Mouse (Mus musculus) midbrain, postnatal 0 days (tissue): ENCODE measurements around the gene Ube2s. TPM values are rescaled to one million over a fixed set of nuclear protein-coding genes. Genes with fewer than 3 reads are reported as not detected.
A peak's percentile ranks its signal among the peaks of the same experiment; 100 is the strongest.
"Not testable (repeated sequence)": the region's sequence is repeated elsewhere in the genome, so short reads cannot be mapped to it uniquely, and the experiment has no call there.

Experiments used
- ATAC-seq: fragments of 200-750 bp; cut with Nextera tagmentation; 2 replicates; pipeline ENCODE4 v1.8.0; 2017; ENCODE audit warnings: moderate number of reproducible peaks, mild to moderate bottlenecking, moderate TSS enrichment, moderate library complexity; ENCODE audit not compliant: low FRiP score
- DNase-seq: peaks from one replicate; pipeline ENCODE4 v3.0.0-alpha.2; 2015; ENCODE audit warnings: low spot score
- H3K27ac ChIP-seq: fragments of 300-500 bp; sonication (generic); 2 replicates; pipeline ENCODE4 v1.5.1; 2014; ENCODE audit warnings: low read depth, mild to moderate bottlenecking, low read length, mixed read lengths
- H3K27me3 ChIP-seq: fragments of 300-500 bp; sonication (generic); 2 replicates; pipeline ENCODE4 v1.6.1; 2014; ENCODE audit warnings: low read length, control low read depth, mixed read lengths; ENCODE audit not compliant: insufficient read depth
- H3K36me3 ChIP-seq: fragments of 300-500 bp; sonication (generic); 2 replicates; pipeline ENCODE4 v1.6.1; 2014; ENCODE audit warnings: low read length, control low read depth, mixed read lengths; ENCODE audit not compliant: insufficient read depth
- H3K4me1 ChIP-seq: fragments of 300-500 bp; sonication (generic); 2 replicates; pipeline ENCODE4 v1.6.1; 2014; ENCODE audit warnings: mild to moderate bottlenecking, control low read depth, antibody characterized with exemption, low read length, mixed read lengths; ENCODE audit not compliant: insufficient read depth
- H3K4me2 ChIP-seq: fragments of 300-500 bp; sonication (generic); 2 replicates; pipeline ENCODE4 v1.6.1; 2014; ENCODE audit warnings: low read depth, mild to moderate bottlenecking, low read length, mixed read lengths; ENCODE audit not compliant: poor library complexity, severe bottlenecking
- H3K4me3 ChIP-seq: fragments of 300-500 bp; sonication (generic); 2 replicates; pipeline ENCODE4 v1.5.1; 2014; ENCODE audit warnings: low read depth, mild to moderate bottlenecking, low read length, moderate library complexity
- H3K9ac ChIP-seq: fragments of 300-500 bp; sonication (generic); replicated peaks from 2 replicates; pipeline ENCODE4 v1.6.1; 2014; ENCODE audit warnings: mild to moderate bottlenecking, low read length, moderate library complexity, mixed read lengths; ENCODE audit not compliant: poor library complexity, severe bottlenecking
- H3K9me3 ChIP-seq: fragments of 300-500 bp; sonication (generic); 2 replicates; pipeline ENCODE4 v1.6.1; 2016; ENCODE audit warnings: low read length, control low read depth
- CTCF ChIP-seq: IDR thresholded peaks from 2 replicates; pipeline ENCODE4 v1.5.1; 2016; ENCODE audit warnings: antibody characterized with exemption, mild to moderate bottlenecking
- WGBS: fragments of 180-500 bp; shearing (Covaris S2); extraction: QIAGEN DNeasy Blood & Tissue Kit; methylation state at CpG from one replicate; pipeline ENCODE4 v1.1.7; 2014; 5-methylcytosine and 5-hydroxymethylcytosine counted together
- polyA plus RNA-seq: library from polyadenylated mRNA; unstranded; fragments of >200 nt; fragmentation: Nextera tagmentation; extraction: Ambion mirVana; gene quantifications from 2 replicates; pipeline ENCODE4 v1.2.1, GENCODE M21; 2015
- total RNA-seq: library from RNA; depleted of rRNA; stranded (reverse); fragments of >200 nt; gene quantifications from 2 replicates; pipeline ENCODE4 v1.2.3, GENCODE M21; 2014

Gene Ube2s
- total and polyA plus RNA-seq, 2 experiments from 2014 or later: 210 to 264 TPM

GRCm38 (mm10) chr7:4793674-4794073 lies 18.7 kb downstream of the Ube2s start:
- no peak for TF ChIP-seq CTCF
- Histone ChIP-seq H3K4me2 (peak overlapping the region; percentile 75), H3K27me3 (no peaks in the 10 kb centered on the region), H3K4me3 (peak overlapping the region; percentile 70), H3K9me3 (no peaks in the 10 kb centered on the region), H3K36me3 (peaks cover 15% of the 10 kb centered on the region; the same call in 1 of the 2 replicates), H3K27ac (no peak overlapping the region), H3K9ac (peak overlapping the region; percentile 96), H3K4me1 (no peaks in the 10 kb centered on the region; the same call in 1 of the 2 replicates)
- ATAC-seq (no peak), DNase-seq (no peak)
- WGBS: 37% methylated on average over 4 of the region's 4 CpGs

GRCm38 (mm10) chr7:4793248-4793647 lies 19.1 kb downstream of the Ube2s start:
- DNase-seq, H3K9me3 ChIP-seq, H3K4me1 ChIP-seq, H3K27me3 ChIP-seq: not testable (repeated sequence)
- Histone ChIP-seq H3K9ac (peak overlapping the region; percentile 96), H3K4me2 (peak overlapping the region; percentile 75), H3K27ac (peak overlapping the region; percentile 92), H3K4me3 (peak overlapping the region; percentile 70), H3K36me3 (peaks cover 15% of the 10 kb centered on the region; the same call in 1 of the 2 replicates)
- under 1% methylated on average over 31 of the region's 31 CpGs for WGBS
- peak; percentile 18 for ATAC-seq

- WGBS: 1% methylated on average over 54 of the region's 54 CpGs
- Histone ChIP-seq H3K4me1 (peaks cover 3% of the 10 kb centered on the region; the same call in 1 of the 2 replicates), H3K4me3 (peak within 1 kb of the TSS; percentile 70), H3K36me3 (peaks cover 15% of the 10 kb centered on the region; the same call in 1 of the 2 replicates), H3K27me3 (no peaks in the 10 kb centered on the region), H3K9ac (peak within 1 kb of the TSS; percentile 96), H3K9me3 (no peaks in the 10 kb centered on the region), H3K4me2 (peak within 1 kb of the TSS; percentile 75), H3K27ac (peak within 1 kb of the TSS; percentile 92)
- TF ChIP-seq CTCF: no peak
- ATAC-seq (peak; percentile 88), DNase-seq (peak; percentile 98)
Measured at GRCm38 (mm10) chr7:4792278-4793212, 19.8 kb downstream of the Ube2s start, which contains the start of gene Rpl28. TSS of gene Rpl28 (plus strand) at chr7:4792874.

- TF ChIP-seq CTCF: no peak
- ATAC-seq (no peak; the same call in 1 of the 2 replicates), DNase-seq (no peak)
- Histone ChIP-seq H3K9ac (peak within 1 kb of the TSS; percentile 85), H3K9me3 (no peaks in the 10 kb centered on the region), H3K27me3 (no peaks in the 10 kb centered on the region), H3K36me3 (peaks cover 9% of the 10 kb centered on the region), H3K4me3 (peak within 1 kb of the TSS; percentile 57), H3K4me2 (peak within 1 kb of the TSS; percentile 91), H3K27ac (peak within 1 kb of the TSS; percentile 89), H3K4me1 (peaks cover 3% of the 10 kb centered on the region; the same call in 1 of the 2 replicates)
- 10% methylated on average over 39 of the region's 40 CpGs for WGBS
Measured at GRCm38 (mm10) chr7:4789436-4789935, 22.9 kb downstream of the Ube2s start, which contains the start of gene Tmem238. TSS of gene Tmem238 (minus strand) at chr7:4789656.

- Histone ChIP-seq H3K9ac (peak overlapping the region; percentile 85), H3K27me3 (no peaks in the 10 kb centered on the region), H3K9me3 (no peaks in the 10 kb centered on the region), H3K4me3 (peak overlapping the region; percentile 57), H3K4me2 (peak overlapping the region; percentile 91), H3K36me3 (peaks cover 5% of the 10 kb centered on the region; the same call in 1 of the 2 replicates), H3K4me1 (peaks cover 3% of the 10 kb centered on the region; the same call in 1 of the 2 replicates), H3K27ac (peak overlapping the region; percentile 89)
- 2% methylated on average over 51 of the region's 64 CpGs for WGBS
- peak; percentile 45 for ATAC-seq
- TF ChIP-seq CTCF: peak; percentile 35
- peak; percentile 63 for DNase-seq
Measured at GRCm38 (mm10) chr7:4788499-4789435, 23.6 kb downstream of the Ube2s start.
